ENCODE assay signal across 19 mouse cellular contexts in genomic region chr2:179599886-179600285, GRCm38 (mm10).
DNase-seq lines count a peak whose midpoint lies in the region; ATAC-seq lines count a peak whose summit lies in the region.
"Had no signal": no experiment of that assay in that cellular context is flagged by ENCODE, and none has a peak within 500 bp of the region (broad histone marks: within the 10 kb centered on the region; RNA-seq: fewer than 3 reads in every experiment).

No protein-coding gene starts in this region.

- H3K27ac ChIP-seq in hindbrain, embryonic 13.5 days: no peak overlapping the region
- H3K27ac ChIP-seq in hindbrain, embryonic 14.5 days: no peak overlapping the region
- H3K27ac ChIP-seq: heart, embryonic 15.5 days; hindbrain, embryonic 12.5 days; limb, embryonic 12.5 days; liver, embryonic 13.5 days; neural tube, embryonic 13.5 days had no signal

- no peak overlapping the region for H3K9ac ChIP-seq in hindbrain, embryonic 13.5 days
- no peak overlapping the region for H3K9ac ChIP-seq in hindbrain, embryonic 14.5 days
- H3K9ac ChIP-seq: heart, embryonic 15.5 days; hindbrain, embryonic 12.5 days; limb, embryonic 12.5 days; liver, embryonic 13.5 days; neural tube, embryonic 13.5 days had no signal

- WGBS in hindbrain, embryonic 13.5 days: 74% methylated on average over 1 of the region's 1 CpGs
- 61% methylated on average over 1 of the region's 1 CpGs for WGBS in hindbrain, embryonic 14.5 days

- H3K4me3 ChIP-seq in hindbrain, embryonic 13.5 days: no peak overlapping the region
- H3K4me3 ChIP-seq in hindbrain, embryonic 14.5 days (replicated peaks; ENCODE audit: low read length): no peak overlapping the region
- H3K4me3 ChIP-seq: erythroblast, embryonic 14.5 days; heart, embryonic 15.5 days; hindbrain, embryonic 12.5 days; limb, embryonic 12.5 days; liver, embryonic 13.5 days; neural tube, embryonic 13.5 days had no signal

- H3K4me1 ChIP-seq in hindbrain, embryonic 13.5 days (replicated peaks): peaks cover 29% of the 10 kb centered on the region
- no peaks in the 10 kb centered on the region for H3K4me1 ChIP-seq in hindbrain, embryonic 14.5 days (replicated peaks; ENCODE audit: control insufficient read depth, insufficient read depth, low read length)
- H3K4me1 ChIP-seq: heart, embryonic 15.5 days; limb, embryonic 12.5 days; liver, embryonic 13.5 days had no signal

- H3K27me3 ChIP-seq in hindbrain, embryonic 13.5 days: 0 out of 2 replicates have a peak, but pooled peaks cover 3% of the 10 kb centered on the region
- no peaks in the 10 kb centered on the region for H3K27me3 ChIP-seq in hindbrain, embryonic 14.5 days (ENCODE audit: control insufficient read depth, insufficient read depth, low read length)
- H3K27me3 ChIP-seq: heart, embryonic 15.5 days; limb, embryonic 12.5 days; liver, embryonic 13.5 days; neural tube, embryonic 13.5 days had no signal

- H3K36me3 ChIP-seq in hindbrain, embryonic 13.5 days: no peaks in the 10 kb centered on the region
- H3K36me3 ChIP-seq in hindbrain, embryonic 14.5 days (replicated peaks; ENCODE audit: control insufficient read depth, insufficient read depth): no peaks in the 10 kb centered on the region
- H3K36me3 ChIP-seq: heart, embryonic 15.5 days; hindbrain, embryonic 12.5 days; limb, embryonic 12.5 days; liver, embryonic 13.5 days; neural tube, embryonic 13.5 days had no signal

- 0 out of 2 replicates have a peak, but pooled peaks have one; percentile 49 for ATAC-seq in hindbrain, embryonic 13.5 days (ENCODE audit: low FRiP score)
- ATAC-seq in hindbrain, embryonic 14.5 days (ENCODE audit: low FRiP score): no peak

- no peak for DNase-seq in hindbrain, embryonic 14.5 days (ENCODE audit: low spot score)
- DNase-seq in Muller cell, postnatal 12 days (ENCODE audit: inconsistent ontology term): peak; percentile 50
- DNase-seq in adrenal gland, adult 8-10 months: peak; percentile 21
- DNase-seq in cerebellum, adult 18-20 months: peak; percentile 43 to 45
- no peak for DNase-seq in urinary bladder, postnatal 14 days (ENCODE audit: low spot score)
- no peak for DNase-seq in right cerebral cortex, postnatal 10 days (ENCODE audit: low spot score in 2 of 2)
- no peak for DNase-seq in embryo, embryonic 10.5 days (ENCODE audit: low spot score)
- DNase-seq: heart, adult 11 months; kidney, adult 11 months; kidney, postnatal 14 days; liver, embryonic 13.5 days; right cerebral cortex, postnatal 4 days; thymus, postnatal 36 days had no signal

- H3K4me2 ChIP-seq in hindbrain, embryonic 13.5 days: no peak overlapping the region
- no peak overlapping the region for H3K4me2 ChIP-seq in hindbrain, embryonic 14.5 days (replicated peaks)
- H3K4me2 ChIP-seq: heart, embryonic 15.5 days; hindbrain, embryonic 12.5 days; limb, embryonic 12.5 days; liver, embryonic 13.5 days; neural tube, embryonic 13.5 days had no signal

- H3K9me3 ChIP-seq in hindbrain, embryonic 13.5 days: no peaks in the 10 kb centered on the region
- no peaks in the 10 kb centered on the region for H3K9me3 ChIP-seq in hindbrain, embryonic 14.5 days (ENCODE audit: control insufficient read depth, low read length)
- H3K9me3 ChIP-seq: heart, embryonic 15.5 days; hindbrain, embryonic 12.5 days; limb, embryonic 12.5 days; liver, embryonic 13.5 days; neural tube, embryonic 13.5 days had no signal

Comparison
In these comparisons a context has a peak if more than half of its experiments do, and no peak if none do; other contexts are left out.
1. DNase-seq: peak in Muller cell, postnatal 12 days (single experiment), adrenal gland, adult 8-10 months (single experiment) and cerebellum, adult 18-20 months (2 of 2); none in hindbrain, embryonic 14.5 days (single experiment), urinary bladder, postnatal 14 days (single experiment), right cerebral cortex, postnatal 10 days (0 of 2) and embryo, embryonic 10.5 days (single experiment).